Mouse (Mus musculus) bone marrow, adult 2 months (tissue): Measurements from ENCODE around the gene Trim47. TPM values are rescaled to one million over a fixed set of nuclear protein-coding genes. Genes with fewer than 3 reads are reported as not detected.
A peak's percentile ranks its signal among the peaks of the same experiment; 100 is the strongest.

Experiments
- H3K27ac ChIP-seq: fragments of 200-500 bp; 2 replicates; pipeline ENCODE4 v1.5.1; 2012; ENCODE audit warnings: low read depth, mild to moderate bottlenecking, control low read depth, inconsistent platforms, low read length; ENCODE audit not compliant: control insufficient read depth, poor library complexity, insufficient read depth
- H3K4me1 ChIP-seq: fragments of 200-500 bp; 2 replicates; pipeline ENCODE4 v1.6.1; 2011; ENCODE audit warnings: low read length; ENCODE audit not compliant: control insufficient read depth, insufficient read depth
- H3K4me3 ChIP-seq: fragments of 200-500 bp; replicated peaks from 2 replicates; pipeline ENCODE3; 2011; ENCODE audit warnings: mild to moderate bottlenecking, low read depth, low read length, control low read depth; ENCODE audit not compliant: control insufficient read depth
- CTCF ChIP-seq: fragments of 200-500 bp; IDR thresholded peaks from 2 replicates; pipeline ENCODE4 v1.5.1; 2011; ENCODE audit warnings: low read length, control low read depth; ENCODE audit not compliant: control insufficient read depth, insufficient read depth
- POLR2A ChIP-seq: fragments of 200-500 bp; IDR thresholded peaks from 2 replicates; pipeline ENCODE4 v1.6.1; 2011; ENCODE audit warnings: low read depth, mild to moderate bottlenecking, control low read depth, low read length, borderline replicate concordance; ENCODE audit not compliant: control insufficient read depth
- WGBS: fragments of 180-500 bp; shearing (Covaris S2); methylation state at CpG from one replicate; pipeline ENCODE4 v1.1.7; 2018; 5-methylcytosine and 5-hydroxymethylcytosine counted together
- polyA plus RNA-seq: library from polyadenylated mRNA; stranded (reverse); fragments of >200 nt; gene quantifications from 2 replicates; pipeline ENCODE4 v1.2.4, GENCODE M21; 2011; ENCODE audit warnings: low replicate concordance; ENCODE audit not compliant: missing spikeins, insufficient read depth, insufficient read length

Trim47 gene
- polyA plus RNA-seq, 1 experiment: 8.9 TPM

DNA sequence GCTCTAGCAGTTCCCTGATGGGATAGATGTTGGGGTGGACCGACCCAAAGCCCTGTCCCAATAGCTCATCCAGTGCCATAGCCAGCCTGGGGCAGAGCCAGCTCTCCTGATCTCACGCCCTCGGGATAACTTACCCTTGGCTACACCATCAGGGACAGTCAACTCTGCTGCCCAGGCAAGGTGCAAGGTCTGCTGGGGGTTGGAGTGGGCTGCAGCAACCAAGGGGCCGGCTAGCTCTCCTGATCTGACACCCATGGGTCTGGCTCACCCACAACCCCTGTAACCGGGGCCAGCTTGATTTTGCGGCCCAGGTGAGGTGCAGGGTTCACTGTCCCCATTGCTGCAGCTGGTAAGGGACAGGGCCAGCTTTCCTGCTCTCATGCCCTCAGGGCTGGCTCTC is 35.4 kb downstream of the Trim47 start:
- WGBS: 83% methylated on average over 6 of the region's 6 CpGs
- Histone ChIP-seq H3K27ac (no peak overlapping the region), H3K4me1 (peaks cover 1% of the 10 kb centered on the region; the same call in 1 of the 2 replicates), H3K4me3 (no peak overlapping the region)
- TF ChIP-seq POLR2A (no peak), CTCF (no peak)

DNA sequence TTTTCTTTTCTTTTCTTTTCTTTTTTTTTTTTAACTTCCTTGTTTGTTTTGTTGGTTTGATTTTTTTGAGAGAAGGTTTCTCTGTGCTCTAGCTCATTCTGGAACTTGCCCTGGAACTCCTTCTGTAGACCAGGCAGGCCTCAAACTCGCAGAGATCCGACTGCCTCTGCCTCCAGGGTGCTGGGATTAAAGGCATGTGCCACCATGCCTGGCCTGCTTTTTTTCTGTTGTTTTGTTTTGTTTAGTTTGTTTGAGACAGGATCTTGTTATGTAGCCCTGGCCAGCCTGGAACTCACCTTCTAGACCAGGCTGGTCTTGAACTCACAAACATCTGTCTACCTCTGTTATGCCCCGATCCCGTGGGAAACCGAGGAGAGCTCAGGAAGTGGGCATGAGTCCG is 37.5 kb downstream of the Trim47 start:
- Histone ChIP-seq H3K4me1 (peaks cover 3% of the 10 kb centered on the region), H3K27ac (no peak overlapping the region), H3K4me3 (no peak overlapping the region)
- whole genome bisulfite sequencing: 85% methylated on average over 6 of the region's 6 CpGs
- no peak for TF ChIP-seq POLR2A
- no peak for TF ChIP-seq CTCF

DNA sequence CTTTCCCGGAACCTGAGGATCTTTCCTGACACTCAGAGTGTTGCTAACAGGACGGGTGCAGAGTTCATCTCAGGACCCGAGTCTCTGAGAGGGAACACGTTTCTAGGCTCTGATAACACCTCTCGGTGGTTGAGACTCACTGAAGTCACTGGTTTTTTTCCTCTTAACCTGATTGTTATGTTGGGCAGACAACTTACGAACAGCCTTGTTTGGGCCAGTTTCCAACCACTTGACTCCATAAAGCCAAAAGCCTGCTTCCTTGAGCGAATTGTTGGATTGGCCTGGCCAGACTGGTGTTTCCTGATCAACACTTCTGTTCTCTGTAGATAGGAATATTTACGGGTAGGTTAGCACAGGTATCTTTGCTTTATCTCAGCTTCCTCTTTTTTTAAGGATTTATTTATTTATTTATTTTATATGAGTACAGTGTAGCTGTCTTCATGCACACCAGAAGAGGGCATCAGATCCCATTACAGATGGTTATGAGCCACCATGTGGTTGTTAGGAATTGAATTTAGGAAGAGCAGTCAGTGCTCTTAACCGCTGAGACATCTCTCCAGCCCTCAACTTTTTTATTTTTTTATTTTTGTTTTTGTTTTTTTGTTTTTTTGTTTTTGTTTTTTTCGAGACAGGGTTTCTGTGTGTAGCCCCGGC is 38.1 kb downstream of the Trim47 start:
- H3K4me1 ChIP-seq: peaks cover 3% of the 10 kb centered on the region
- H3K27ac ChIP-seq: no peak overlapping the region

DNA sequence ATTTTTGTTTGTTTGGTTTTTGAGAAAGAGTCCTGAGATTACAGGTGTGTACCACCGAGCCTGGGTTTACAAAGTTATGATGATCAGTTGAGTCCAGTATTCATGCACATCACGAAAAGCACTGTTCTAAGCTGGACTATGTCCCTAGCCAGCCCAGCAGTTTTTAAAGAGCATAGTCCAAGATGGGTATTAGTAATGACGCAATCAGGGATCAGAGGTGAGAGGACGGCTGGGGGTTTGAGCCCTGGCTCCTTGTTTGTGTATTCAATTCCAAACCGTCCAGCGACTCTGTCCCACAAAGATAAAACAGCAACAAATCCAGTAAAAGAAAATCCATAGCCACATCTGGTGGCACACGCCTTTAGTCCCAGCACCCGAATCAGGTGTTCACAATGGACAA is 38.8 kb downstream of the Trim47 start:
- no peak for TF ChIP-seq POLR2A
- no peak for TF ChIP-seq CTCF
- H3K4me1 ChIP-seq: peaks cover 3% of the 10 kb centered on the region
- H3K27ac ChIP-seq: no peak overlapping the region
- 49% methylated on average over 8 of the region's 8 CpGs for WGBS
- H3K4me3 ChIP-seq: no peak overlapping the region

More for the DNA sequence above, 38.1 kb downstream of the Trim47 start:
- no peak overlapping the region for H3K4me3 ChIP-seq
- 30% methylated on average over 11 of the region's 11 CpGs for WGBS
- TF ChIP-seq POLR2A (no peak), CTCF (no peak)

DNA sequence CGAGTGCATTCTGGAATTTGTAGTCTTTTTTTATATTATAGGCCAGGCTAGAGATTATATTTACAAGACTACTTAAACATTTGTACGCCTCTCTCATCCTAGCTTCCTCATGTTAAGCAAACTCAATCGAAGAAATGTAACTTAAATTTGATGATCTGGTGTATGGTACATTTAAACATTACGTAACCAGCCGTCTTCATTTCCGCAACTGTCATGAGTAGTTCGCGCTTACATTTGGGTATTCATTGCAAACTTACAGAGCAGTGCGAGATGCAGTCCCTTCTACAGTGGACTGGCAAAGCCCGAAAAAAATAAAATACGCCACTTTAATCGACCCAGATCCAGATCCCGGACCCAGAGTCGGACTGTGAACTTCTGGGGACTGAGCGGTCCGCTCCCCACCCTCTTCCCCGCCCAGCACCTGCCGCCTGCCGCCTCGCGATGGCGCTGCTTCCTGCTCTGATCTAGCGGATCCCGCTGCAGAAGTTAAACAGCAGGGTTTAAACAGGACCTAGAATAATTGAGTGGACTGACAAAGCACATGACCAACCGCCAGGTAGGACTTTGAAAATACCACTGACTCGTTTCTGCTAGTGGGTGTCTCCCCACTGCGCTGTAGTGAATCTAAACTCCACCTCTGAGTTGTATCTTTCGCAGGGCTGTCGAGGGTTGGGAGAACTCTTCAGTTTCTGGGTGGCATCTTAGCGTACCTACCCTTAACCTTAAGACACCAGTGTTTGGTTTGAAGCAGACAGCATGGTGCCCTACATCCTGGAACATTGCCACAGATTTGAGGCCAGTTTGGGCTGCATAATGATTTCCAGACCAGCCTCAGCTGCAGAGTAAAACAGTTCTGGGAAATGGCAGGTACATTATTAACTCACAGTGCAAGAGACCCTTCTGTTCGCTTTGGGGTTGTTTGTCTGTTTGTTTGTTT is 39.5 kb downstream of the Trim47 start:
- Histone ChIP-seq H3K27ac (peak overlapping the region; percentile 80), H3K4me3 (peak overlapping the region; percentile 61), H3K4me1 (peaks cover 3% of the 10 kb centered on the region)
- TF ChIP-seq CTCF (peak; percentile 87), POLR2A (peak; percentile 80; the same call in 1 of the 2 replicates)
- 1% methylated on average over 31 of the region's 31 CpGs for WGBS

- Histone ChIP-seq H3K4me1 (peaks cover 3% of the 10 kb centered on the region), H3K27ac (peak within 1 kb of the TSS; percentile 96), H3K4me3 (peak within 1 kb of the TSS; percentile 91)
- TF ChIP-seq CTCF: no peak
- peak; percentile 92 for TF ChIP-seq POLR2A
- WGBS: 3% methylated on average over 40 of the region's 43 CpGs
Observed at GRCm38 (mm10) chr11:116086258-116087193, 40.5 kb downstream of the Trim47 start, which contains the start of gene Wbp2. Gene Wbp2 (minus strand): TSS chr11:116086995.

GRCm38 (mm10) chr11:116084166-116084565 is 42.8 kb downstream of the Trim47 start:
- WGBS: 58% methylated on average over 6 of the region's 6 CpGs
- Histone ChIP-seq H3K4me3 (no peak overlapping the region), H3K4me1 (peaks cover 3% of the 10 kb centered on the region), H3K27ac (no peak overlapping the region)
- TF ChIP-seq POLR2A: no peak
- TF ChIP-seq CTCF: no peak

GRCm38 (mm10) chr11:116083096-116083672 is 43.8 kb downstream of the Trim47 start:
- H3K27ac ChIP-seq: no peak overlapping the region
- no peak overlapping the region for H3K4me3 ChIP-seq
- TF ChIP-seq CTCF (no peak), POLR2A (no peak)
- peaks cover 3% of the 10 kb centered on the region for H3K4me1 ChIP-seq
- 87% methylated on average over 14 of the region's 14 CpGs for WGBS
